Mouse (Mus musculus) embryo, embryonic 11 days (tissue): Measurements from ENCODE around the gene Rspo1.
A peak's percentile ranks its signal among the peaks of the same experiment; 100 is the strongest.
"Not testable (repeated sequence)": the region's sequence is repeated elsewhere in the genome, so short reads cannot be mapped to it uniquely, and the experiment has no call there.

ENCODE experiments used
- DNase-seq: peaks from one replicate; pipeline ENCODE4 v3.0.0-alpha.2; 2015

Rspo1 gene

GRCm38 (mm10) chr4:124985671-124986602 is at the start of gene Rspo1:
Gene Rspo1 (plus strand): TSS chr4:124986430.
- peak; percentile 63 for DNase-seq

- peak; percentile 97 for DNase-seq
Observed at GRCm38 (mm10) chr4:124936613-124937471, 49.4 kb upstream of the Rspo1 start, which contains the start of gene 9930104L06Rik. Gene 9930104L06Rik (plus strand): TSS chr4:124937048.

- DNase-seq = not testable (repeated sequence)
Observed at GRCm38 (mm10) chr4:124939211-124939610, 47.0 kb upstream of the Rspo1 start, which contains the start of gene Cdca8. Gene Cdca8 (minus strand): TSS chr4:124939311.

GRCm38 (mm10) chr4:124943022-124943421 is 43.2 kb upstream of the Rspo1 start:
- DNase-seq = peak; percentile 80

- no peak for DNase-seq
Observed at GRCm38 (mm10) chr4:124943781-124944180, 42.4 kb upstream of the Rspo1 start.

- peak; percentile 56 for DNase-seq
Observed at GRCm38 (mm10) chr4:124944961-124945360, 41.3 kb upstream of the Rspo1 start.

- no peak for DNase-seq
Observed at GRCm38 (mm10) chr4:124949488-124949887, 36.7 kb upstream of the Rspo1 start.

GRCm38 (mm10) chr4:124950181-124951035 is 35.8 kb upstream of the Rspo1 start:
- DNase-seq = no peak

GRCm38 (mm10) chr4:124951036-124951433 is 35.2 kb upstream of the Rspo1 start:
- no peak for DNase-seq

- DNase-seq = no peak
Observed at GRCm38 (mm10) chr4:124953546-124953945, 32.7 kb upstream of the Rspo1 start.

- DNase-seq = no peak
Observed at GRCm38 (mm10) chr4:124957284-124957683, 28.9 kb upstream of the Rspo1 start.

- no peak for DNase-seq
Observed at GRCm38 (mm10) chr4:124959062-124959461, 27.2 kb upstream of the Rspo1 start.

GRCm38 (mm10) chr4:124960940-124961339 is 25.3 kb upstream of the Rspo1 start:
- no peak for DNase-seq

GRCm38 (mm10) chr4:124962576-124962975 is 23.7 kb upstream of the Rspo1 start:
- DNase-seq = no peak

- peak; percentile 76 for DNase-seq
Observed at GRCm38 (mm10) chr4:124964912-124965599, 21.2 kb upstream of the Rspo1 start.

- peak; percentile 52 for DNase-seq
Observed at GRCm38 (mm10) chr4:124968711-124969110, 17.5 kb upstream of the Rspo1 start.

GRCm38 (mm10) chr4:124969219-124969848 is 16.9 kb upstream of the Rspo1 start:
- no peak for DNase-seq

- no peak for DNase-seq
Observed at GRCm38 (mm10) chr4:124970194-124970593, 16.0 kb upstream of the Rspo1 start.

GRCm38 (mm10) chr4:124970677-124971076 is 15.6 kb upstream of the Rspo1 start:
- peak; percentile 34 for DNase-seq

- no peak for DNase-seq
Observed at GRCm38 (mm10) chr4:124971094-124971493, 15.1 kb upstream of the Rspo1 start.

- DNase-seq = peak; percentile 79
Observed at GRCm38 (mm10) chr4:124972316-124972715, 13.9 kb upstream of the Rspo1 start.
